In the genomic region with DNA sequence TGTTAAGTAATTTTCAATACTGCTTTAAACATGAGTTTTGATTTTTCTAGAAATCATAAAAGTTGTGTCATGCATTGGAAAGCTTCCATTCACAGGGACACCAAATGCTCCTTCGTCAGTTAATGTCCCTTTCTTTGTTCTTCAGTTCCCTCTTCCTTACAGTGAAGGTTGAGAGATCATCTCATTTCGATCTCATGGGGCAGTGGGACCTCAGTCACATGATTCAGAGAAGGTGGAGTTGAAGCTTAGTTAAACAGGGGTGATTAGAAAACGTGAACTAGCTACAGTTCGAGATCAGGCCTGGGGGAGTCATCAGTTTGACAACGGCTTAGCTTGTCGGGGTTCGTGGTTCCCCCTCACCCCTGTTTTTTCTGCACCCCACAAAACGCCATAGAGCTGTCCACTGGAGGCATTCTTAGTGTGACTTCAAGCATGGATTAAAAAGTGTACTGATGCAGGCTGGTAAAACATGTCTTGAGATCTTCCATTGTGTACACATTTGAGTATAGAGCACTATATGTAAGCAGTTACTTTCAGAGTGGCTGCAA, we compare ENCODE assay signal across 9 mouse cellular contexts. TPM values are rescaled to one million over a fixed set of nuclear protein-coding genes. Genes with fewer than 3 reads are reported as not detected.
DNase-seq lines count a peak whose midpoint lies in the region; ATAC-seq and TF ChIP-seq lines count a peak whose summit lies in the region.
"Had no signal": no experiment of that assay in that cellular context is flagged by ENCODE, and none has a peak within 500 bp of the region (broad histone marks: within the 10 kb centered on the region; RNA-seq: fewer than 3 reads in every experiment).

No protein-coding gene starts in this region.

- no peak overlapping the region for H3K27ac ChIP-seq in neural tube, embryonic 12.5 days
- no peak overlapping the region for H3K27ac ChIP-seq in liver, embryonic 11.5 days (ENCODE audit: low read depth, low read length)
- peak overlapping the region; percentile 40; the same call in 1 of the 2 replicates for H3K27ac ChIP-seq in stomach, postnatal 0 days (replicated peaks)

- no peak for TF ChIP-seq EP300 in stomach, postnatal 0 days (optimal IDR thresholded peaks at IDR 0.05)

- 61% methylated on average over 8 of the region's 8 CpGs for WGBS in neural tube, embryonic 12.5 days
- 52% methylated on average over 8 of the region's 8 CpGs for WGBS in liver, embryonic 11.5 days
- WGBS in stomach, postnatal 0 days, result 42% methylated on average over 8 of the region's 8 CpGs

- peak; percentile 31 to 33 for DNase-seq in heart, adult 9 months (ENCODE audit: low spot score in 2 of 2)
- DNase-seq in heart, postnatal 25 days (ENCODE audit: low spot score), result no peak
- DNase-seq in neural tube, embryonic 10.5 days (ENCODE audit: extremely low spot score, low spot score), result no peak
- no peak for DNase-seq in liver, embryonic 11.5 days (ENCODE audit: low spot score)
- DNase-seq in stomach, postnatal 0 days (ENCODE audit: low spot score), result no peak
- no peak for DNase-seq in layer of hippocampus, postnatal 10 days (ENCODE audit: low spot score in 2 of 2)
- no peak for DNase-seq in right cerebral cortex, postnatal 14 days

- peak overlapping the region; percentile 9; the same call in 1 of the 2 replicates for H3K4me2 ChIP-seq in neural tube, embryonic 12.5 days (replicated peaks)
- H3K4me2 ChIP-seq in liver, embryonic 11.5 days, result peak overlapping the region; percentile 77
- H3K4me2 ChIP-seq in stomach, postnatal 0 days (replicated peaks; ENCODE audit: low read depth), result peak overlapping the region; percentile 77

- H3K27me3 ChIP-seq in neural tube, embryonic 12.5 days (replicated peaks), result no peaks in the 10 kb centered on the region
- H3K27me3 ChIP-seq in liver, embryonic 11.5 days (replicated peaks; ENCODE audit: control insufficient read depth, insufficient read depth, low read length), result no peaks in the 10 kb centered on the region
- H3K27me3 ChIP-seq in stomach, postnatal 0 days (ENCODE audit: control insufficient read depth, insufficient read depth, low read length), result no peaks in the 10 kb centered on the region

- no peaks in the 10 kb centered on the region for H3K4me1 ChIP-seq in neural tube, embryonic 12.5 days
- no peaks in the 10 kb centered on the region for H3K4me1 ChIP-seq in liver, embryonic 11.5 days (replicated peaks; ENCODE audit: control insufficient read depth, insufficient read depth, low read length)
- H3K4me1 ChIP-seq in stomach, postnatal 0 days (replicated peaks; ENCODE audit: control insufficient read depth, insufficient read depth), result no peaks in the 10 kb centered on the region

- H3K4me3 ChIP-seq in neural tube, embryonic 12.5 days, result no peak overlapping the region
- no peak overlapping the region for H3K4me3 ChIP-seq in liver, embryonic 11.5 days (ENCODE audit: low read depth, low read length)
- H3K4me3 ChIP-seq in stomach, postnatal 0 days (ENCODE audit: low read depth, low read length), result peak overlapping the region; percentile 63

- H3K9me3 ChIP-seq in neural tube, embryonic 12.5 days, result no peaks in the 10 kb centered on the region
- H3K9me3 ChIP-seq in liver, embryonic 11.5 days (ENCODE audit: control insufficient read depth, low read length), result no peaks in the 10 kb centered on the region
- no peaks in the 10 kb centered on the region for H3K9me3 ChIP-seq in stomach, postnatal 0 days (ENCODE audit: control insufficient read depth, low read length)

- no peak for ATAC-seq in neural tube, embryonic 12.5 days (ENCODE audit: low FRiP score, low read depth)
- ATAC-seq in liver, embryonic 11.5 days (replicated peaks; ENCODE audit: low FRiP score), result no peak
- ATAC-seq in stomach, postnatal 0 days (ENCODE audit: low FRiP score, low TSS enrichment), result no peak

- H3K9ac ChIP-seq in neural tube, embryonic 12.5 days, result no peak overlapping the region
- H3K9ac ChIP-seq in liver, embryonic 11.5 days (ENCODE audit: low read depth, low read length), result no peak overlapping the region
- H3K9ac ChIP-seq in stomach, postnatal 0 days (ENCODE audit: low read length), result no peak overlapping the region

- intact Hi-C loops in heart, postnatal 25 days (cut with DNase I), result no loop called here

- no peak for TF ChIP-seq CTCF in stomach, postnatal 0 days (IDR thresholded peaks at IDR 0.05; ENCODE audit: low read depth)

- H3K36me3 ChIP-seq in neural tube, embryonic 12.5 days, result no peaks in the 10 kb centered on the region
- H3K36me3 ChIP-seq in liver, embryonic 11.5 days (ENCODE audit: control insufficient read depth, insufficient read depth, low read length), result no peaks in the 10 kb centered on the region
- no peaks in the 10 kb centered on the region for H3K36me3 ChIP-seq in stomach, postnatal 0 days (ENCODE audit: control insufficient read depth, insufficient read depth, low read length)

RNA-seq across cellular contexts. Expression of a gene that starts 1.2 kb away (rescaled TPM):
- 1 to 10 TPM; 6.2 to 7.7 TPM for total RNA-seq in heart, postnatal 25 days (2021)
- polyA plus RNA-seq in neural tube, embryonic 12.5 days (2016; fragmentation: Nextera tagmentation; extraction: Ambion mirVana), result 3.1 and 4.2 TPM in 2 replicates
- 3.6 and 4.0 TPM in 2 replicates for polyA plus RNA-seq in liver, embryonic 11.5 days (2014; fragmentation: Nextera tagmentation; extraction: Ambion mirVana)
- polyA plus RNA-seq in stomach, postnatal 0 days (2015; fragmentation: Nextera tagmentation; extraction: Ambion mirVana), result 27.7 and 29.5 TPM in 2 replicates
- 1 to 10 TPM; 3.0 to 4.1 TPM for total RNA-seq in layer of hippocampus, postnatal 10 days (2021)

RNA-seq across cellular contexts. Expression of a gene that starts 1.3 kb away (rescaled TPM):
- 10 to 100 TPM; 50.0 to 53.8 TPM for total RNA-seq in heart, postnatal 25 days (2021)
- 11.6 and 14.5 TPM in 2 replicates for polyA plus RNA-seq in neural tube, embryonic 12.5 days (2016; fragmentation: Nextera tagmentation; extraction: Ambion mirVana)
- polyA plus RNA-seq in liver, embryonic 11.5 days (2014; fragmentation: Nextera tagmentation; extraction: Ambion mirVana), result 13.3 and 13.6 TPM in 2 replicates
- polyA plus RNA-seq in stomach, postnatal 0 days (2015; fragmentation: Nextera tagmentation; extraction: Ambion mirVana), result 152 and 157 TPM in 2 replicates
- 10 to 100 TPM; 16.2 to 17.8 TPM for total RNA-seq in layer of hippocampus, postnatal 10 days (2021)

RNA-seq across cellular contexts. Expression of a gene that starts 17.9 kb away (rescaled TPM):
- total RNA-seq in heart, postnatal 25 days (2021), result not detected
- polyA plus RNA-seq in neural tube, embryonic 12.5 days (2016; fragmentation: Nextera tagmentation; extraction: Ambion mirVana), result not detected in 2 replicates
- not detected in 2 replicates for polyA plus RNA-seq in liver, embryonic 11.5 days (2014; fragmentation: Nextera tagmentation; extraction: Ambion mirVana)
- not detected in 2 replicates for polyA plus RNA-seq in stomach, postnatal 0 days (2015; fragmentation: Nextera tagmentation; extraction: Ambion mirVana)
- total RNA-seq in layer of hippocampus, postnatal 10 days (2021), result not detected
- total RNA-seq: ES-E14 had no signal

RNA-seq across cellular contexts. Expression of a gene that starts 22.1 kb away (rescaled TPM):
- not detected for total RNA-seq in heart, postnatal 25 days (2021)
- polyA plus RNA-seq in neural tube, embryonic 12.5 days (2016; fragmentation: Nextera tagmentation; extraction: Ambion mirVana), result not detected in 2 replicates
- not detected in 2 replicates for polyA plus RNA-seq in liver, embryonic 11.5 days (2014; fragmentation: Nextera tagmentation; extraction: Ambion mirVana)
- not detected in 2 replicates for polyA plus RNA-seq in stomach, postnatal 0 days (2015; fragmentation: Nextera tagmentation; extraction: Ambion mirVana)
- total RNA-seq in layer of hippocampus, postnatal 10 days (2021), result not detected
- total RNA-seq: ES-E14 had no signal

RNA-seq across cellular contexts. Expression of a gene that starts 31.6 kb away (rescaled TPM):
- under 1 TPM in 1 of 2 experiments, not detected in 1; 0.73 TPM for total RNA-seq in heart, postnatal 25 days (2021)
- polyA plus RNA-seq in neural tube, embryonic 12.5 days (2016; fragmentation: Nextera tagmentation; extraction: Ambion mirVana), result 0.11 and 0.24 TPM in 2 replicates
- polyA plus RNA-seq in liver, embryonic 11.5 days (2014; fragmentation: Nextera tagmentation; extraction: Ambion mirVana), result 3.2 and 4.2 TPM in 2 replicates
- 1.2 and 1.3 TPM in 2 replicates for polyA plus RNA-seq in stomach, postnatal 0 days (2015; fragmentation: Nextera tagmentation; extraction: Ambion mirVana)
- total RNA-seq in layer of hippocampus, postnatal 10 days (2021), result under 1 TPM; 0.31 to 0.34 TPM
- total RNA-seq: ES-E14 had no signal

Comparison
In these comparisons a context has a peak if more than half of its experiments do, and no peak if none do; other contexts are left out.
1. DNase-seq: peak in heart, adult 9 months (2 of 2); none in heart, postnatal 25 days (single experiment), neural tube, embryonic 10.5 days (single experiment), liver, embryonic 11.5 days (single experiment), stomach, postnatal 0 days (single experiment), layer of hippocampus, postnatal 10 days (0 of 2) and right cerebral cortex, postnatal 14 days (single experiment).
2. H3K4me2 ChIP-seq: peak in every context shown above with its lines; median percentile 77 in liver, embryonic 11.5 days; 77 in stomach, postnatal 0 days; 9 in neural tube, embryonic 12.5 days.